Mouse (Mus musculus) midbrain, embryonic 14.5 days (tissue): ENCODE data around the gene Rab3il1. TPM values are rescaled to one million over a fixed set of nuclear protein-coding genes. Genes with fewer than 3 reads are reported as not detected.
A peak's percentile ranks its signal among the peaks of the same experiment; 100 is the strongest.

Source experiments
- ATAC-seq: fragments of 200-750 bp; cut with Nextera tagmentation; 2 replicates; pipeline ENCODE4 v1.8.0; 2017; ENCODE audit warnings: moderate number of reproducible peaks, moderate library complexity; ENCODE audit not compliant: low FRiP score, low TSS enrichment
- DNase-seq: peaks from one replicate; pipeline ENCODE4 v3.0.0-alpha.2; 2015
- H3K27ac ChIP-seq: fragments of 300-500 bp; sonication (generic); replicated peaks from 2 replicates; pipeline ENCODE4 v1.5.1; 2014; ENCODE audit warnings: mild to moderate bottlenecking, low read depth, low read length, moderate library complexity
- H3K27me3 ChIP-seq: fragments of 300-500 bp; sonication (generic); 2 replicates; pipeline ENCODE4 v1.6.1; 2014; ENCODE audit warnings: low read length, control low read depth, mixed read lengths; ENCODE audit not compliant: control insufficient read depth, insufficient read depth
- H3K36me3 ChIP-seq: fragments of 300-500 bp; sonication (generic); 2 replicates; pipeline ENCODE4 v1.6.1; 2014; ENCODE audit warnings: low read length, control low read depth; ENCODE audit not compliant: control insufficient read depth, insufficient read depth
- H3K4me1 ChIP-seq: fragments of 300-500 bp; sonication (generic); 2 replicates; pipeline ENCODE4 v1.6.1; 2014; ENCODE audit warnings: mild to moderate bottlenecking, antibody characterized with exemption, low read length, control low read depth; ENCODE audit not compliant: control insufficient read depth, insufficient read depth
- H3K4me2 ChIP-seq: fragments of 300-500 bp; sonication (generic); 2 replicates; pipeline ENCODE4 v1.6.1; 2014; ENCODE audit warnings: mild to moderate bottlenecking, low read length, moderate library complexity
- H3K4me3 ChIP-seq: fragments of 300-500 bp; sonication (generic); replicated peaks from 2 replicates; pipeline ENCODE4 v1.5.1; 2014; ENCODE audit warnings: low read depth, low read length
- H3K9ac ChIP-seq: fragments of 300-500 bp; sonication (generic); replicated peaks from 2 replicates; pipeline ENCODE4 v1.6.1; 2014; ENCODE audit warnings: mild to moderate bottlenecking, low read length, moderate library complexity
- H3K9me3 ChIP-seq: fragments of 300-500 bp; sonication (generic); 2 replicates; pipeline ENCODE4 v1.6.1; 2016; ENCODE audit warnings: low read length, control low read depth, mixed read lengths; ENCODE audit not compliant: control insufficient read depth
- WGBS: fragments of 180-500 bp; shearing (Covaris S2); extraction: QIAGEN DNeasy Blood & Tissue Kit; methylation state at CpG from one replicate; pipeline ENCODE4 v1.1.7; 2014; 5-methylcytosine and 5-hydroxymethylcytosine counted together
- polyA plus RNA-seq: library from polyadenylated mRNA; unstranded; fragments of >200 nt; fragmentation: Nextera tagmentation; extraction: Ambion mirVana; gene quantifications from 2 replicates; pipeline ENCODE4 v1.2.1, GENCODE M21; 2014

Rab3il1 gene
- polyA plus RNA-seq, 1 experiment from 2014 or later: 19.2 TPM

DNA sequence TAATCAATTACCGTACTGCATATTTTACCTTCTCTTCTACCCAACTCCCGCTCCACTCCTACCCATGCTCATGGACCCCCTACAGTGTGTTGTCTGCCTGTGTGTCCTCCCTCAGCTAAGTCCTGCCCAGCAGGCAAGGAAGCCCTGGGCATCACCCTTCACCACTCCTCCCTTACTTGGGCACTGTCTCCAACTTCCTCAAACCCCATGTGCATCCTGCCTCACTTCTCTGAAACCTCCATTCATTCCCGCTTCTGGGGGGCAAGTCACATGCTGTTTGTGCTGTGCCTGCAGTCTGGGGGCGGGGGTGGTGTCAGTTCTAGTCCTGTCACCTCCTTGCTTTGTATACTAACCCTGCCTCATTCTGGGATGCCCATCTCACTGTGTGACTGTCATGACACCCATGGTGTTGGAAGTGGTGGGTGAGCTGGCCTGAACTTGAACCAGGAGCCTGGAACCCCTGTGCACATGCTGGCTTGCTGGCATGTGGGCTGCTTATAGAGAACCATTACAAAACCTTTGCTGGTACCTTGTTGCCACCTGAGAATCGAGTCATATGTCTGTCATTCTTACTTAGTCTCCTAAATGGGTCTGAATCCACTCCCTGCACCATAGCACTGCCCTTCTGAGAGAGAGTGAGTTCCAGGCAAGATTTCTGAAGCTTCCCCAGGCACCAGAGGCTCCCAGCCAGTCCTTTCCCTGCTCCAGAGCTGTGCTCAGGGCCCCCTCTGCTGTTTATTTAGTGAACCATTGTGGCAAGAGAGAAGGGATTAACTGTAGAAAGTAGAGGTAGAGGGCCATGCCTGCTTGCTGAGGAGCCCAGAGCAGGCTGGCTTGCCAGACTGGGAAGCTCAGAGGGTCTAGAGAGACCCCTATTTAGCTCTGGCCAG lies 21.2 kb downstream of the Rab3il1 start:
- Histone ChIP-seq H3K27ac (0 out of 2 replicates have a peak overlapping the region, but pooled peaks have one; percentile 20), H3K9me3 (no peaks in the 10 kb centered on the region), H3K4me1 (peaks cover 13% of the 10 kb centered on the region), H3K27me3 (no peaks in the 10 kb centered on the region), H3K36me3 (peaks cover 5% of the 10 kb centered on the region; the same call in 1 of the 2 replicates), H3K9ac (no peak overlapping the region), H3K4me2 (no peak overlapping the region), H3K4me3 (no peak overlapping the region)
- DNase-seq (peak; percentile 61), ATAC-seq (no peak)
- WGBS: 65% methylated on average over 5 of the region's 5 CpGs

DNA sequence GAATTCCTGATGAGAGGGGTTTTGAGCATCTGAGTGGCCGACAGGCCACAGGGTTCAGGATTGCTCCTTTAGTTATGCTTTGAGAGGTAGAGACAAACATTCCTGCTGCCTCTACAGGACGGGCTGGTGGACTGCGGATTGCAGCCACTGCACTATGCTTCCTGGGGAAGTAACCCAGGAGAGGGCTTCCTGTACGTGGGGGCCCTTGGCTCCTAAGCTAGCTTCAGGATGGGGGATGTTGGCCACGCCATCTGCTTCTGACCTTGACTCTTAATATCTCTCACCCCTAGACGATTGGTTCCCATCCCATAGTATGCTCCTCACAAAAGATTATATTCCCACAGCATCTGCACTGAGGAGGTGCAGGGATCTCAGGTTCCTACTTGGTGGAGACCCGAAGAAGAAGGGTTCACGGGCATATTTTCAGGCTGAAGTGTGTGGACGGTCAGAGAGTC lies 21.9 kb downstream of the Rab3il1 start:
- peaks cover 7% of the 10 kb centered on the region; the same call in 1 of the 2 replicates for H3K36me3 ChIP-seq
- 0 out of 2 replicates have a peak overlapping the region, but pooled peaks have one; percentile 20 for H3K27ac ChIP-seq
- 68% methylated on average over 9 of the region's 9 CpGs for WGBS
- DNase-seq (no peak), ATAC-seq (no peak)
- H3K9ac ChIP-seq: no peak overlapping the region
- no peak overlapping the region for H3K4me2 ChIP-seq
- H3K4me1 ChIP-seq: peaks cover 10% of the 10 kb centered on the region
- H3K27me3 ChIP-seq: no peaks in the 10 kb centered on the region
- no peaks in the 10 kb centered on the region for H3K9me3 ChIP-seq
- no peak overlapping the region for H3K4me3 ChIP-seq

GRCm38 (mm10) chr19:10025169-10025875 lies 23.9 kb downstream of the Rab3il1 start:
- Histone ChIP-seq H3K9me3 (no peaks in the 10 kb centered on the region), H3K9ac (no peak overlapping the region), H3K4me1 (no peaks in the 10 kb centered on the region), H3K27ac (no peak overlapping the region), H3K27me3 (no peaks in the 10 kb centered on the region), H3K4me3 (no peak overlapping the region), H3K4me2 (no peak overlapping the region), H3K36me3 (peaks cover 7% of the 10 kb centered on the region; the same call in 1 of the 2 replicates)
- peak; percentile 50 for DNase-seq
- ATAC-seq: no peak
- WGBS: 30% methylated on average over 8 of the region's 8 CpGs

DNA sequence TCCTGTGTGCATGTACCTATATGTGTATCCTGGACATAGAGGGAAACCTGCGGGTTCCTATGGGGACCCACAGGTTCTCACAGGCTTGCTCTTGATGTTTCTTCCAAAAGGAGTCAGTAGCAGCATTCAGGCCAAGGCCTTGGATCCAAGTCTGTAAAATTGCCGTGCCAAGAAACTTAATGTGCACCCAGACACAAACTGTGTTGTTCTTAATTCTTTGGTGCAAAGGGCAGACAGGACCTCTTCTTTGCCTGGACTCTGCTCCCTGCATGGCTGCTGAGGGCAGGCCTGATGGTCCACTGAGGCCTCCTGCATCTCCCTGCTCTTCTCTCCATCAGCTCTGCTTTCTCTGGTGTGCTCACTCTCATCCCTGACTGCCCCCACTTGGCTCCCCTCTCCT lies 28.3 kb downstream of the Rab3il1 start:
- H3K4me2 ChIP-seq: no peak overlapping the region
- H3K9ac ChIP-seq: no peak overlapping the region
- H3K27ac ChIP-seq: no peak overlapping the region
- H3K4me3 ChIP-seq: no peak overlapping the region
- H3K27me3 ChIP-seq: no peaks in the 10 kb centered on the region
- no peaks in the 10 kb centered on the region for H3K9me3 ChIP-seq
- no peak for ATAC-seq
- 90% methylated on average over 2 of the region's 2 CpGs for WGBS
- no peak for DNase-seq
- H3K36me3 ChIP-seq: peaks cover 7% of the 10 kb centered on the region; the same call in 1 of the 2 replicates
- H3K4me1 ChIP-seq: no peaks in the 10 kb centered on the region

DNA sequence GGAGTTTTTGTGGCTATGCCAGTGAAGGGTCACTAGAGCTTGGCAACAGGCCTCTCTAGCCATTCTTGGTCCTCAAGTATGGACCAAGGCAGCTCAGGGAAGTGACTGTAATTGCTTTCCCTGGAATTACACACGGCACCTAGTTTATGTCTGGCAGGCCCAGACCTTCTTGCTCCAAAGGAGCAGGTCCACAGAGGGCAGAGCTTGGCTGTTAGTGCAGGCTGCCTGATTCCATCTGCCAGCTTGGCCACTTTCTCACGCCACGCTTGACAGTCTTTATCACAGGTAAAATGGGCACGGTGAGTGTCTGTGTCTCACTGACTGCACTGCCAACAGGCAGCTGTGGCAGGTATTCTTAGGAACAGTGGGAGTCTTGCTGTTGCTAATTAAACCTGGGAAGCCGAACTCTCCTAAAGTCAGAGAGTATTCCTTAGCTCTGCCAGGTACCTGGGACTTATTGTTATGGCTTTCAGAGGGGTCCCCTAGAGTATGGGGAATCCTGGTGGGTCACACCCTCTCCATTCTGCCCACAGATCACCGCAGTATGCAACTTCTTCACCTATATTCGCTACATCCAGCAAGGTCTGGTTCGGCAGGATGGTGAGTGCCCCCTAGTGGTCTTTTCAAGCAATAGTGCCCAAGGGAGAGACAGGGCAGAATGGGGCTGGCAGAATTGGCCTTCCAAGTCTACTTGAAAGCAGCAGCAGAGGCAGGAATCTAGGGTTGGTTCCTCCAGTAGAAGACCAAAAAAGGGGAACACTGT lies 31.9 kb downstream of the Rab3il1 start:
- no peaks in the 10 kb centered on the region for H3K4me1 ChIP-seq
- no peak overlapping the region for H3K27ac ChIP-seq
- 41% methylated on average over 8 of the region's 8 CpGs for WGBS
- DNase-seq (peak; percentile 86), ATAC-seq (peak; percentile 25; the same call in 1 of the 2 replicates)
- no peaks in the 10 kb centered on the region for H3K9me3 ChIP-seq
- no peaks in the 10 kb centered on the region for H3K36me3 ChIP-seq
- no peak overlapping the region for H3K4me3 ChIP-seq
- H3K9ac ChIP-seq: no peak overlapping the region
- no peak overlapping the region for H3K4me2 ChIP-seq
- H3K27me3 ChIP-seq: no peaks in the 10 kb centered on the region

DNA sequence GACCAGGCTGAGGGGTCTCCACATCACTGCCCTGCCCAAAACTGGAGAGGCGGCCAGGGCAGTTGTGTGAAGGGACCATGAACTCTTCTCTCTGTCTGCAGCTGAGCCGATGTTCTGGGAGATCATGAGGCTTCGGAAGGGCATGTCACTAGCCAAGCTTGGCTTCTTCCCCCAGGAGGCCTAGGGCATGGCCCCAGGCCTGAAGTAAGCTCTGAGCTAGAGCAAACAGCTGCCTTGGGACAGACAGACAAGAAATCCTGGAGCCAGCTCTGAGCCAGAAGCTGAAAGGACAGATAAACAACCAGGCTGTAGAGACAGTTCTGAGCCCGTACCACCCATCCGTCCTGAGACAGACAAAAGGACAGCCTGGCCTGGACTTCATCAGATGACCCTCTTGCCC lies 32.9 kb downstream of the Rab3il1 start:
- Histone ChIP-seq H3K36me3 (no peaks in the 10 kb centered on the region), H3K27me3 (no peaks in the 10 kb centered on the region), H3K4me2 (no peak overlapping the region), H3K4me3 (no peak overlapping the region), H3K27ac (no peak overlapping the region), H3K4me1 (no peaks in the 10 kb centered on the region), H3K9ac (no peak overlapping the region), H3K9me3 (no peaks in the 10 kb centered on the region)
- WGBS: 60% methylated on average over 5 of the region's 5 CpGs
- ATAC-seq: no peak
- DNase-seq: no peak

- WGBS: 54% methylated on average over 8 of the region's 8 CpGs
- H3K9ac ChIP-seq: no peak overlapping the region
- no peaks in the 10 kb centered on the region for H3K9me3 ChIP-seq
- no peak overlapping the region for H3K4me2 ChIP-seq
- no peaks in the 10 kb centered on the region for H3K4me1 ChIP-seq
- ATAC-seq: peak; percentile 73
- no peaks in the 10 kb centered on the region for H3K27me3 ChIP-seq
- no peaks in the 10 kb centered on the region for H3K36me3 ChIP-seq
- no peak overlapping the region for H3K4me3 ChIP-seq
- peak; percentile 84 for DNase-seq
- H3K27ac ChIP-seq: no peak overlapping the region
Observed at GRCm38 (mm10) chr19:10034785-10035447, 33.4 kb downstream of the Rab3il1 start.

- WGBS: 56% methylated on average over 2 of the region's 2 CpGs
- Histone ChIP-seq H3K4me3 (no peak overlapping the region), H3K4me2 (no peak overlapping the region), H3K36me3 (no peaks in the 10 kb centered on the region), H3K9ac (no peak overlapping the region), H3K27me3 (no peaks in the 10 kb centered on the region), H3K27ac (no peak overlapping the region), H3K9me3 (no peaks in the 10 kb centered on the region), H3K4me1 (peaks cover 9% of the 10 kb centered on the region)
- DNase-seq (no peak), ATAC-seq (no peak)
Observed at GRCm38 (mm10) chr19:10037534-10037933, 36.1 kb downstream of the Rab3il1 start.
